In the genomic region with DNA sequence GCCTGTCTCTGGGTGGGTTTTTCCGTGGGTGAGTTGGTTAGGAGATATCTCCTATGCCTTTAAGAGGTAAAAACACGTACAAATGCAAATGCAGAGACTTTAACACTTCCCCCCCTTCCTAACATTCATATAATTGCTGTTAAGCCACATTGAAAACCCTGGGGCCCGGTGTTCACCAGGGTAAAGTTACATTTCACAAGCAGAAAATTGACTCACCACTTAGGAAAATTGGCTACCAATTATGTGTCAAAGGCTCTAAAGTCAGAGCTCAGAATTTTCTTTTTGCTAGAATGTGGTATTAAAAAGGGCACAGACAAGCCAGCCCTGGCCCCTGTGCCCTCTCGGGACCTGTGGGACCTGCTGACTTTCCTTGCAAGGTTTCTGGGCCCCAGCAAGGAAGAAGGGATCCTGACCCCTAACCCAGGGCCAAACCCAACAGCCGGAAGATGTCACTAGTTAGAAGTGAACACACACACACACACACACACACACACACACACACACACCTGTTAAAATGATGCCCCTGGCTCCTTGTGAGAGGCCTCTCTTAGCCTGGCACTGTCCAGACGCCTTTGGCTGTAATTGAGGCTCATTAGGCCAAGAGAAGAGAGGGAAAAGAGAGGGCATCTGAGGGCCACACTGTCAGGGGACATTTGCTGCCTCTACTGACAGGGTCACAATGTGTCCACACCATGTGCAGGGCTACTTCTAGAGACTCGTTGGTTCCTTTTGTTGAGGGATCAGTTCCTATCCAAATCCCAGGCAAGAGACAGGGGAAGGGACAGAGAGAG, we compare ENCODE assay signal across 9 mouse cellular contexts. TPM values are rescaled to one million over a fixed set of nuclear protein-coding genes. Genes with fewer than 3 reads are reported as not detected.
A peak's percentile ranks its signal among the peaks of the same experiment; 100 is the strongest.
DNase-seq lines count a peak whose midpoint lies in the region; ATAC-seq lines count a peak whose summit lies in the region.
"Had no signal": no experiment of that assay in that cellular context is flagged by ENCODE, and none has a peak within 500 bp of the region (broad histone marks: within the 10 kb centered on the region; RNA-seq: fewer than 3 reads in every experiment).

No protein-coding gene starts in this region.

- peak overlapping the region; percentile 72 for H3K27ac ChIP-seq in heart, embryonic 12.5 days (ENCODE audit: poor library complexity, severe bottlenecking)
- H3K27ac ChIP-seq in forebrain, embryonic 13.5 days = no peak overlapping the region
- no peak overlapping the region for H3K27ac ChIP-seq in liver, embryonic 15.5 days (replicated peaks)

- DNase-seq in heart, adult 9 months (ENCODE audit: low spot score in 2 of 2) = no peak
- DNase-seq in NIH3T3 (ENCODE audit: low read depth) (peak; percentile 48), MN1 (ENCODE audit: low spot score) (no peak)
- DNase-seq in frontal cortex, postnatal 10 days (ENCODE audit: low spot score in 2 of 2) = no peak

- H3K36me3 ChIP-seq in heart, embryonic 12.5 days = no peaks in the 10 kb centered on the region
- H3K36me3 ChIP-seq in forebrain, embryonic 13.5 days (ENCODE audit: poor library complexity, severe bottlenecking) = no peaks in the 10 kb centered on the region
- no peaks in the 10 kb centered on the region for H3K36me3 ChIP-seq in liver, embryonic 15.5 days (replicated peaks)

- H3K9me3 ChIP-seq in heart, embryonic 12.5 days (replicated peaks) = no peaks in the 10 kb centered on the region
- no peaks in the 10 kb centered on the region for H3K9me3 ChIP-seq in forebrain, embryonic 13.5 days (replicated peaks)
- H3K9me3 ChIP-seq in liver, embryonic 15.5 days (replicated peaks) = no peaks in the 10 kb centered on the region

- no peak overlapping the region for H3K4me3 ChIP-seq in heart, embryonic 12.5 days
- H3K4me3 ChIP-seq in forebrain, embryonic 13.5 days = no peak overlapping the region
- H3K4me3 ChIP-seq in liver, embryonic 15.5 days (replicated peaks) = no peak overlapping the region
- H3K4me3 ChIP-seq: left cerebral cortex, adult 2 months had no signal

- H3K4me2 ChIP-seq in heart, embryonic 12.5 days = peak overlapping the region; percentile 72
- H3K4me2 ChIP-seq in forebrain, embryonic 13.5 days = peak overlapping the region; percentile 56; the same call in 1 of the 2 replicates
- 0 out of 2 replicates have a peak overlapping the region, but pooled peaks have one; percentile 48 for H3K4me2 ChIP-seq in liver, embryonic 15.5 days

- H3K4me1 ChIP-seq in heart, embryonic 12.5 days (replicated peaks) = peaks cover 31% of the 10 kb centered on the region
- H3K4me1 ChIP-seq in forebrain, embryonic 13.5 days = peaks cover 13% of the 10 kb centered on the region
- no peaks in the 10 kb centered on the region for H3K4me1 ChIP-seq in liver, embryonic 15.5 days (replicated peaks)

- ATAC-seq in heart, embryonic 12.5 days (ENCODE audit: insufficient number of reproducible peaks, low FRiP score) = no peak
- ATAC-seq in forebrain, embryonic 13.5 days = no peak
- ATAC-seq in liver, embryonic 15.5 days (ENCODE audit: insufficient read depth) = no peak
- ATAC-seq in activated CD4-positive, CD25-positive, alpha-beta regulatory T cell, adult 4 months = no peak

- WGBS in heart, embryonic 12.5 days = 44% methylated on average over 7 of the region's 7 CpGs
- WGBS in forebrain, embryonic 13.5 days = 32% methylated on average over 7 of the region's 7 CpGs
- WGBS in liver, embryonic 15.5 days (ENCODE audit: insufficient replicate concordance) = 34% methylated on average over 7 of the region's 7 CpGs

- H3K27me3 ChIP-seq in heart, embryonic 12.5 days (replicated peaks) = no peaks in the 10 kb centered on the region
- H3K27me3 ChIP-seq in forebrain, embryonic 13.5 days = peaks cover 83% of the 10 kb centered on the region
- peaks cover 6% of the 10 kb centered on the region for H3K27me3 ChIP-seq in liver, embryonic 15.5 days

- no peak overlapping the region for H3K9ac ChIP-seq in heart, embryonic 12.5 days
- H3K9ac ChIP-seq in forebrain, embryonic 13.5 days = no peak overlapping the region
- H3K9ac ChIP-seq in liver, embryonic 15.5 days = no peak overlapping the region

RNA-seq across cellular contexts. Expression of a gene that starts 48.8 kb away (rescaled TPM):
- polyA plus RNA-seq in heart, embryonic 12.5 days (2016; fragmentation: Nextera tagmentation; extraction: Ambion mirVana) = 13.9 and 15.6 TPM in 2 replicates
- polyA plus RNA-seq in forebrain, embryonic 13.5 days (2015; fragmentation: Nextera tagmentation; extraction: Ambion mirVana) = 30.7 and 36.4 TPM in 2 replicates
- 1.2 and 1.5 TPM in 2 replicates for polyA plus RNA-seq in liver, embryonic 15.5 days (2015; fragmentation: Nextera tagmentation; extraction: Ambion mirVana)
- 1 to 10 TPM in 1 of 2 experiments, under 1 TPM in 1; 0.48 to 4.5 TPM for polyA plus RNA-seq in activated CD4-positive, CD25-positive, alpha-beta regulatory T cell, adult 4 months (2017; shearing (Covaris generic))
